Mouse (Mus musculus) CD8-positive naive resting alpha-beta T cell, adult 2 months (primary cell): ENCODE measurements around the gene Rad18.
A peak's percentile ranks its signal among the peaks of the same experiment; 100 is the strongest.
"Not testable (repeated sequence)": the region's sequence is repeated elsewhere in the genome, so short reads cannot be mapped to it uniquely, and the experiment has no call there.

Experiments
- DNase-seq, 2 experiments: peaks; one replicate each; pipeline ENCODE4 v3.0.0; 2022; ENCODE audit warnings: low read depth in 2 of 2, low spot score in 2 of 2

The Rad18 gene

DNA sequence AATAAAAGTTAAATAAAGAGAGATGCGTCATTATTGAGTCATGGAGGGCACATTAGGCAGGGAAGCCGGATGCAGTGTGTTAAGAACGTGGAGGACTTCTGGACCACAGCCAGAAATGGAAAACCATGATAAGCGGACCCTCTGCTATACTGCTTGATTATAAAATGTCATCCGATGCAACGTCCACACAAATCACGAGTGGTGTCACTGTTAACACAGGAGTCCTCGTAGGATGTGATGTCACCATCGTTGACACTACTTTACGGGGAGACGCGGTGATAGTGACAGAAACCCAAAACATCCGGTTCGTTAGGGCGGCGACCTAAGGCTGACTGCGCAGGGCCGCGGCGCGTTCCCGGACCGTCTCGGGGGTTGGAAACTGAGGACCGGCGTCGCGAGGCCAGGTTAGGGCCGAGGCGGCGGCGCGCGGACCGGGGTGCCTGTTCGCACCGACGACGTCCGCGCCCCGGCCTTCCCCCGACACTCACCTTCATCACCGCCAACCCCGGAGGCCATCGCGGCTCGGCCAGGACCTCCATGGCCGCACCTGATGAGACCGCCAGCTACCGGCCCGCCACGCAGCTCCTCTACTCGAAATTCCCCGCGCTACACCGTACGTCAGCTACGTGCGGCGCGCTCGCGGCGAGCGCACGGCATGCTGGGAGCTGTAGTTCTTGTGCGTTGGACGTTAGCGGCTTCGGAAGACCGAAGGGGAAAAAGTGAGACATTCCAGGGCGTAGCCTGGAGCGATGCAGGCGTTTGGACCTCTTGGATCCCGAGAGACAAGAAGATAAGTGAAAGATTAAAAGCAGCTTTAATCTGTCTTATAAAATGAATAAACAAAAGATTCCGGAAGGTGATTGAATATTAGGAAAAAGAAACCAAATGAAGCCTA lies at the start of gene Rad18:
Rad18 (minus strand) TSS at position 631 of the 895 bp plus-strand sequence.
- peak; percentile 84 to 85 for DNase-seq

DNA sequence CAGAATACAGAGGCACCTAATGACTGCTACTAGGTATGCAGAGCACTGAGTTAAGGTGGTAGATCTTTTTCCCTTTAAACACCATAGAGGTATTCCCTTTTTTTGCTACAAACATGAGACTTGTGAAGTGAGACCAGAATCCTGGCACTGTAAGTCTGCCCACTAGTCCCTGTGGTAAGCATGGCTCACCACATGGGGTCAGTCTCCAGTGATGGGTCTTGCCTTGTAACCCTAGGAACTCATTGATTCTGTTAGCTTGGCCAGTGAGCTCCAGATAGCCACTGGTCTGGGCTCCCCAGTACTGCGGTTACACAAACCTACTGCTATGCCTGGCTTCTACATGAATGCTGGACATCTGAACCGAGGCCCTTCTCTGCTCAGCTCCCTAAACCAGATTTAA lies 45.8 kb upstream of the Rad18 start:
- DNase-seq = no peak

DNA sequence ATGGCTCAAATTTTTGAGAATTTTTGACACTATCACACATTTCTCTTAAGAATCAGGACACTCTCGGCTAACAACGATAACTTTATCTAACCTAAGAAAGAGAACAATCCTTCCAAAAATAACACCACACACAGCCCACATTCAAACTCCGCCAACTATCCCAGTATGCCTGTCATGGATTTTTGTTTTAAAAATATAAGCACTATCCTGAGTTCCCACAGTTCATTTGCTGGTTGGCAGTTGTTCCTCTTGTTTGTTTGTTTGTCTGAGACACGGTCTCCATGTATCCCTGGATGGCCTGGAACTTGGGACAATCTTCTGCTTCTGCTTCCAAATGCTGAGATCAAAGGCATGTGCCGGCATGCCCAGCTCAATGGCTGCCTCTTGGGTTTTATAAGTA lies 45.3 kb upstream of the Rad18 start:
- DNase-seq = no peak

DNA sequence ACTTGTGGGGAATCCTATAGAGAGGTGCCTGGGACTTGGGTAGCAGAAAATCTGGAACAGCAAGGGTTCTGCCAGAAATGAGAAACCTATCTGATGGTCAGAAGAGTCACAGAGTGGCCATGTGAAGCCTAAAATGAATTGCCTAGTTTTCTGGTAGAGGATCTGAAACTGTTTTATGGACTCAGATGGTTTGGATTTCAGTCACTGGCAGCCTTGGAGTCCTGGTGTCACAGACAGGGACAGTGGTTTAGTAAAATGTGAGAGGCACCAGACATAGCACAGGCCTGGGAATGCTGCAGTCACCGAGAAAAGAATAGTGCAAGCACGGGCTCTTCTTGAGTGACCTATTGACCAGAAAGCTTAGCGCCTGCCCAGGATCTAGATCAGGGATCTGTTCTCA lies 43.1 kb upstream of the Rad18 start:
- no peak for DNase-seq

DNA sequence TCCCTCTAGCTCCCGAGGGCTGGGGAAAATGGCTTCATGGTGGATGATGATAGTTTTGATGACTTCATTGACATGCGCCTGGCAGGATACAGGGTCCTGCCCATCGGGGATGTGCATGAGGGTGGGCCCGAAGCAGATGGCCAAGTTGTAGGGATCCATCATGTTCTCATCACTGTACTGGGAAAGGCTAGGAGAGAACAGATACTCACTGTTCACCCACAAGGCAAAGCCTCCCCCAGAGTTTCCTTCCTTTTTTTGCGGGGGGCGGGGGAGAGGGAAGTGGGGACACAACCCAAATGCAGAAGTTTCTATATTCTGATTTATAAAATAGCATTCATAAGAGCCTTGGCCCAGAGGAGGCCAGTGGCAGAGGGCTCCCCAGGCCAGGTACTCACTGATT lies 42.4 kb upstream of the Rad18 start:
- DNase-seq = no peak

DNA sequence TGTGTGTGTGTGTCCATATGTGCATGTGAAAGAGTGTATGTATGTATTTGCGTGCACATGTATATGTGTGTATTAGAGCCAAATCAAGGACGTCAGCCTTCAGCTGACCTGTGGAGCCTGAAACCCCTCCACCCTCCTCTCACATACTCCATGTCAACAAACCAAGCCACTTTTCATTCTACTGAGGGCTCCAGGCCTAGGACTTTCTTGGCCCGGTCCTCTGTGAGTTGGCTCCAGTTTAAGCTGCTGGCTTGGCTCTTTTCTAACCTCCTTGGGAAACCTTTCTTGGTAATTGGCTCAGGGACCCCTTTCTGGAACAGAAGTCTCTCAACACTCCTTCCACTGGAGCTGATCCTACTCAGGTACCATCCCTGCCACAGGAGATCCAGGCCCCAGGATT lies 40.0 kb upstream of the Rad18 start:
- DNase-seq = no peak

DNA sequence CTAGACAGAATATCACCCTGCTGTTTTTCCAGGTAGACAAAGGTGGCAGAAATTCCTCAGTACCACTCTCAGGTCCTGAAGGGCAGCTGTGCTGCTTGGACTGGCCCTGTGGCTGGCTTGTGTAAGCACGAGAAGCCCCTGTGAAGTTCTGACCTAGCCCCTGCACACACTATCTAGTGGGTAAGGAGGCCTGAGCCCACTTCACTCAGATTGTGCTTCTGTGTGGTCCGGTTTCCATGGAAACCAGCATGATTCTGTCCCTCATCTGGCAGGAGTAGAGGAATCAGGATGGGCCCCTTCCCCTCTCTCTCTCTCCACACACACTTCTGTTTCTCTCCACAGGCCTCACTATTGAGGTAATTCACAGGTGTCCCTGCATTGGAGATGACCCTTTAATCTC lies 38.6 kb upstream of the Rad18 start:
- no peak for DNase-seq

DNA sequence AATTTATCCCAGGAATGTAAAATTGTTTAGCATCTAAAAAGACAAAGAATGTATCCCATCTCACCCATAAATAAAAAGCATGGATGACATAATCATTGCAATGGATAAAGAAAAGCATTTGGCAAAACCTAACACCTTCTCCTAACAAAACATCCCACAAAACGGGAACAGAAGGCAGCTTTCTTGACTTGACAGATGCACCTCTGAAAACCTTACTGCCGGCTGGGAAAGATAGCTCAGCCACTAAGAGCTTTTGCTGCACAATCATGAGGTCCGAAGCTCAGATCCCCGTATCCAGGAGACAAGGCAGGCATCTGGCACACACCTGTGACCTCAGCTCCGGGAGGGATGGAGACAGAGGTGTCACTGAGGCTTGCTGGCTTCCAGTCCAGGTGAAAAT lies 37.5 kb upstream of the Rad18 start:
- no peak for DNase-seq

DNA sequence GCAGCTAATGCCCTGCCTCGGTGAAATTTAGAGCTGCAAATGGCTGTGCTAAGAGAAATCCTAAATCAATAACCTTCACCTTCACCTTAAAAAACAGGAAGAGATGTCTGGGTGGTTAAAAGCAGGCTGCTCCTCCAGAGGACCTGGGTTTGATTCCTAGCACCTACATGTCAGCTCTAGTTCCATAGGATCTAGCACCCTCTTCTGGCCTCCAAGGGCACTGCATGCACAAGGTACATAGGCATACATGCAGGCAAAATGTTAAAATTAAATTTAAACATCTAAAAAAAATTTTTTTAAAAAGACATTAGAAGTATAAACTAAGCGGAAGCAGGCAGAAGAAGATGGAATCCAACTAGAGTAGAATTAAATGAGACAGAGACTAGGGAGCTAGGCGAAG lies 35.9 kb upstream of the Rad18 start:
- no peak for DNase-seq

DNA sequence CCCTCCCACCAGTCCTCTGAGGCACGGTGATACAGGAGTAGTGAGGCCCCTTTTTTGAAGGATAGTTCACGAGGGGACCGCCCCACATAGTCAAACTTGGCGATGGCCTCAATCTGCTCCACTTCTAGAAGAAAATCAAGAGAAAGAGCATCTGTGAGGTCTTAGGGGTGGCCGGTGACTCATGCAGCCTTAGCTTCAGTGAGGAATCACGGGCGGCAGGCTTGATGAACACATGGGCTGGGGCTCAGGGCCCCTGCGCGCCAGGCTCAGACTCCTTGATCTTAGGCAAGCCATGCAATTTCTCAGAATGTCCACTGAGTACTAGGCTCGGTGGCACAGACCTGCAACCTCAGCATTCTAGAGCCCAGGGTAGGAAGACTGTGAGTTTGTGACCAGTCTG lies 34.9 kb upstream of the Rad18 start:
- DNase-seq = no peak

DNA sequence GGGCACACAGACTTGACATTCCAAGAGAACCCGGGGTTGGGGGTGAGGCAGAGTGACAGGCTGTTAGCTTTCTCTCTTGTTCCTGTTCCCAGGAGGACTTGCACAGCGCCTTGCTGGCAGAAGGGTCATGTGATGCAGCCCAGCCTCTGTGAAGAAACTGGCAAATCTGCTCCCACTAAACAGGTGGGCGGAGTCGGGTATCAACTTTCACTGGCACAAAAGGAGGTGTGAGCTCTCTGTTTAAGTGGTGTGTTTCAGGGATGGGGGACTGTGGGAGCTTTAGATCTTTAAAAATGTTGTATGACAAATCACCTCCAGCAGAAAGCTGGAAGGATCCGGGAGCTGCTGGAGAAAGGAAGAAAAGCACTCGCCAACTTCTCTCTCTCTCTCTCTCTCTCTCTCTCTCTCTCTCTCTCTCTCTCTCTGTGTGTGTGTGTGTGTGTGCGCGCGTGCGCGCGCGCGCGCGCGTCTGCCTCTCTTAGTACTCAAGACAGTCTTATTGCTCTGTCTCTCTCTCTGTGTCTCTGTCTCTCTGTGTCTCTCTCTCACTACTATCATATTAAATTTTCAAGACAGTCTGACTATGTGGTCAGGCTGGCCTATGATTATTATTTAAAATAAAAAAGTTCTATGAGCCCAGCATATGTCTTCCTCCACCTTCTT lies 32.4 kb upstream of the Rad18 start:
- DNase-seq = no peak

DNA sequence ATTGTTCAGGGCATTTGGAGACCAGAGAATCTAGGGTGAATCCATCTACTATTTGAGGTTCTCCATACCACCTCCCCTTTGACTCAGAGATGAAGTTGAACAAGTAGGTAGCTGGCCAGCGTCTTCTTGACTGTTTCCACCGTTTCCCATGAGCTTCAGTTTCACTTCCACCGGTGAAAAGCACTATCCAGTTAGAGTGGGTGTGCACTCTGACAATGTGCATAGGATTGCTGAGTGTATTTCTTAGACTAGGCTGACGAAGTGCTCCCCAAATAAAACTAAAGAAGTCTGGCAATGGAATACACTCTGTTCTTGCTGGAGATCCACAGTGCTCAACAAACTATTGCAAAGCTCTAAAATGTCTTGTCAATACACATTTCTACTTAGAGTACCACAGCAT lies 29.0 kb upstream of the Rad18 start:
- DNase-seq = no peak

DNA sequence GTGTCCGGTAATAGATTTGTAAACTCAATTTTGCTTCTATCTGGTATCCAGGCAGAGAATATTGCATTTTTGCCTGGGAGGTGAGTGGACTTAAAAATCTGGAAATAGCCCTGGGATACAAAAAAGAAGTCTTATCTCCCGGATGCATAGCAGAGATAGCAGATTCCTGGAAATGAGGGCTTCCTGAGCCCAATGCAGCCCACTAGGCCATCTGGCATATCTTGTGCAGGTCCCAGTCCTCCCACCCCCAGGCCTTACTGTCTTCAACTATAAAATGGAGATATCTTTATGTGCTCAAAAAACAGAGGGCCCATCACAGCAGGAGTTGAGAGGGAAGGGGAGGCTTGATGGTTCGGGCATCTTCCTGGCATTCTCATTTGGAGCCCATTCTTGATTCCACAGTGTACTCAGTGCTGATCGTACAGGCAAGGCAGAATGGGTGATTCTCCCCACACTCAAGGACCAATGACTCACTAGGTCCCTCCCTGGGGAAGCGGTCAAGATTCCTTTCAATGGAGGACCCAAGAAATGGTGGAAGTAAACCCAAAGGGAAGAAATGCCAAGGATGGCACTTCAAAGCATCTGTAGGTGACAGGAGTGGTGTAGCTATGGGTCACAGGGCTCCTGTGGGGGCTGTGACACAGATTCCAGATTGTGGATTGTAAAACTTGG lies 24.1 kb upstream of the Rad18 start:
- DNase-seq = no peak

DNA sequence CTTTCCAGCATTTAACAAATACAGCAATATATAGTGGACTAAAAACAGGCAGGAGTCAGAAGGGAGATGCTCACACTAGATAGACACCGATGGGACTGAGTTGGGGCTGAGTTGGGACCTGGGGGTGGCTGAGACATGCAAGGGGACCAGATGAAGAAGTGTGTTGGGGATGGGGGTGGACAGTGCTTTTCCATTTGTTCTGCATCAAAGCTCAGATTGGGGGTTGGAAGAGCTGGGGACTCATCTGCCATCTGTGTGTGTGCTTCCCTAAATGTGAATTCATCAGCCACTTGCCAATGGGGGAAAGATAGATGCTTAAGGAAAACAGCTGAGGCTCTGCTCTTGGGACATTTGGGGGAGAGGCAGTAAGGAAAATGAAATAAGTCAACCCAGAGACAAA lies 23.5 kb upstream of the Rad18 start:
- DNase-seq = no peak

DNA sequence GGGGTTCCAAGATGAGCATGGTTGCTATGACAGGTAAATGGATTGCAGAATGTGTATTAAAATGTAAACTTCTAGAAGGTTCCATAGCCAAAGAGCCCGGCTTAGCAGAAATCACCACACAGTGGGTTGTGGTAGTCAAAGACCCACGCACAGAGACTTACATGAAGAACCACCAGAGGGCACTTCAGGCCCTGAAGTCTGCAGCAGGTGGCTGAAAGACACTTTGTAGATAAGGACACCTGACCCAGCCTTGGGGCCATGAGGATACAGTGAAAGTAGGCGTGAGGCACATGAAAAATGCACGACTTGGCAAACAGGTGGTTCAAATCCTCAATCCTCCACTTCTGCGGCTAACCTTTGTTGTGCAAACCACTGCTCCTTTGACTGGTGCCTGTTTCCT lies 20.7 kb upstream of the Rad18 start:
- no peak for DNase-seq

DNA sequence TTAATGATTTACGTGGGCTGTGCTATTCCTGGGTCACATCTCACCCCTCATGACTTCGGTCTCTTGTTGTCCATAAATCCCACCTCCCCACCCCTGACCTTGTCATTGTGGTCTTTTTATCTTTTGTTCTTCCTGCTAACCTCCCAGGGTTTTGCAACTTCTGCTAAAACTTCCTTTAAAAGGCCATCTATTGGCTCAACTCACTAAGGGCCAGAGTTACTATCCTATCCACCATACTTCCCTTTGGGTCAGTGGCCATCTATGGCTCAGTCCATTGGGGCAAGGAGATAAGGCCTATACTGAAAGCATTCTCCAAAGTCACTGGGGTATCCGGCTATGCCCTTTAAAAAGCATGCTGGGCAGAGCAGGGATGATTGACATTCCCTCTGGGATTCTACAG lies 17.5 kb upstream of the Rad18 start:
- no peak for DNase-seq

DNA sequence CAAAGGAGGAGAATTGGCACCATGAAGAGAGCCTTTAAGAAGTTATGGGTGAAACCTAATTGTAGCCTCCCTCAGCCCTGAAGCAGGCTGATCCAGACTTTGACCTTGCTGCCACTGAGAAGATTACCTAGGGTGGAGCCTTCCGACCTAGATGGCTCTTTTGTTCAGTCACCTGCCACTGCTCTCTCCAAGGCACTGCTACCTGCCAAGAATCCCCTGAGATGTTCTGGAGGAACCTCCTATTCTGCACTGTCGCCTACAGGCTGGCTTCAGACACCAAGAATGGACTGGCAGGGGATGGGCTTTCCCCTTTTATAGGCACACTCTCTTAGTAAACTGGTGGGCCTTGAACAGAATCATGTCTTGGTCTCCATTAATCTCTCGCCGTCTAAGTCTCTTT lies 5.8 kb upstream of the Rad18 start:
- DNase-seq = not testable (repeated sequence)

DNA sequence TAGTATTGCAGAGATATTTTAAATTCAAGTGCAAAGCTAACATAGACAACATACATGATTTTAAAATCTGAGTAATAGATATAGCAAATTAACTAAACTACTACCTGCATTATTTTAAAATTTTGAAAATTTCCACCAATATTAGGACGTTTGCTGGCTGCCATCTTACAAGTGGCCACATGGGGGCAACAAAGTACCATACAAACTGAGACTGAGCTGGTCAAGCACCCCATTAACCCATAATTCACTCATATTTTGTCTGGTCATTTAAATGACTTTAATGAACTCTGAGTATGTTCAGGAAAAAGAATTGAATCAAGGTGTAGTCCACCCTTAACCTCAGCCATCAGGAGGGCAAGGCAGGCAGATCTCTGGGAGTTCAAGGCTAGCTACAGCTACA lies 3.9 kb upstream of the Rad18 start:
- peak in 1 of 2 experiments; percentile 32 for DNase-seq

DNA sequence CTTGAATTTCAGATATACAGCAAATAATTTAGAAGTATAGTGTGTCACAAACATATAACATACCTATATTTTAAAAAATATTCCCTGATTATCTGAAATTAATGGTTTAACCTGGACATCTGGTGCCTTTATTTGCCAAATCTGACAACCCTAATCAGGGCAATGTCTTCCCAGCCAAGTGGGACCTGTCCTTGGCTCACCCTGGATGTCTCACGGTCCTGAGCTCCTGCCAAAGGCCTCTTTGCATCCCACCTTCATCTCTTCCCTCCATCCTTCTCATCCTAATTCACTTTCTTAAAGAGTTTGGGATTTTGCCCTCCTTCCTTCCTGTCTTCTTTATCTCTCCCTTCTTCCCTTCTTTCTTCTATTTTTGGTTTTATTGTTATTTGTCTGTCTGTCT lies 2.6 kb upstream of the Rad18 start:
- no peak for DNase-seq

DNA sequence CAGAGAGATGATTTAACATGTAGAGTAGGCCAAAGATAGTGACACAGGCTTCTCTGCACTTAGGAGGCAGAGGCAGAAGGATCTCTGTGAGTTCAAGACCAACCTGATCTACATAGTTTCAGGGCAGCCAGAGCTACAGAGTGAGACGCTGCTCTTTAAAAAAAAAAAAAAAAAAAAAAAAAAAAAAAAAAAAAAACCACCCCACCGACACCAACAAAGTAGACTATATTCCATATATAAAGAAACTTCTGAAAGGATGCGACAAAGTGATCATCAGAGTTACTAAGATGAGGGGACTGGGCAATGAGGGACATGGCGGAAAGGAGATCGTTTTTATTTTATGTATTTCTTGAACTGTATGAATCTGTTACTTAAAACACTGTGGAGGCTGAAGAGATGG lies 2.0 kb downstream of the Rad18 start:
- no peak for DNase-seq

DNA sequence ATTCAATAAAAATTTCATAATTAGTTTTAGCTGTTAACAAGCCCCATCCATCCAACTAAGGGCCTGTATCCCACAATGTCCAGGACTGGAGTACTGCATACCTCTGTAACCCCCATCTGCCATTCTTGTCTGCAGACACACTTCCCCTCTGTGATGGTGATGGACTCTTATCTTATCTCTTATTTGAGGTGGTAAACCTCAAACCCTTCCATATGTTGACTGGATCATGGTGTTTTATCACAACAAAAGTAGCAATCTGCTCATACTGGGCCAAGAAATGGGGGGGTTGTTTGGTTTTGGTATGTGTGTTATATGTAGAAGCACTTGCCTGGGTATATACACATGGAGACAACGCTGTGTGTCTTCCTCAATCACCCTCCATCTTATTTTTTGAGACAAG lies 5.0 kb downstream of the Rad18 start:
- no peak for DNase-seq

DNA sequence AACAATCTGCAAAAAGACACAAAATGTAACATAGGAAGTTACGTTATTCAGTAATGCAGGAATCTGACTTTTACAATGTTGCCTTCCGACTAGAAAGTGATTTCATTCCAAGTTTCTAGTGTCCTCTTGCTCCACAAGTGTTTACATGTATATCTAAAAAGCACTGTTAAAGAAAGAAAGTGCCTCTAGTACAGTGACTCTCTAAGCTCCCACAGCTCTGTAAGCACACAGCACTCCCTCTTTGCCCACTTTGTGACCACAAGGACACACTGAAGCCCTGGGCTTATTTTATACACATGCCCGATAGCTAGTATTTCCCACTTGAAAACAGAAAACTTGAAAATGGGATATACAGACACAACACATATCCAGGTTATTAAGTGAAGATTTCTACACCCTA lies 8.5 kb downstream of the Rad18 start:
- DNase-seq = no peak
